Mouse (Mus musculus): ENCODE measurements around the gene Glrx2. TPM values are rescaled to one million over a fixed set of nuclear protein-coding genes. Genes with fewer than 3 reads are reported as not detected.

Gene Glrx2
- polyA plus RNA-seq, 1 experiment: 14.8 TPM

DNA sequence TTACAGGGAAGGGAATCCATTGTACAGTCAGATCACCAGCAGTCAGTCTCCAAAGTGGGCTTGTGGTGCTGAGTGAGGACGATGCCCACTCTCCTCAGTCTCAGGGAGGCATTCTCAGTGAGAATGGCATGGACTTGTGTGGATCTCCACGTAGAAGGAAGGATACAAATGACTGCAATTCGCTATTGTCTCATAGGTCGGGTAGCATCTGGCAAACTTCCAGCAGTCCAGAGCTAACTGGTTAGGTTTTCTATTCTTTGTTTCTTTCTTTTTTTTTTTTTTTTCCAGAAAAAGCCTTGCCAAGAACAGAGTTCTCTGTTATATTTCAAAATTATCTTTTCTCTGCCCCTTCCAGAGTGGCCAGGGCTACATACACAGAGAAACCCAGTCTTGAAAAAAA lies 9.1 kb upstream of the Glrx2 start:
- Histone ChIP-seq H3K4me1 (ENCODE audit: control insufficient read depth, insufficient read depth, insufficient read length, low read length) (no peaks in the 10 kb centered on the region), H3K36me3 (ENCODE audit: control insufficient read depth, insufficient read depth, low read length) (no peaks in the 10 kb centered on the region), H3K27ac (ENCODE audit: insufficient read depth, low read depth, low read length) (no peak overlapping the region), H3K27me3 (ENCODE audit: control insufficient read depth, insufficient read depth, low read length) (no peaks in the 10 kb centered on the region), H3K4me3 (ENCODE audit: low read depth, low read length) (no peak overlapping the region)
- no peak for TF ChIP-seq CTCF (IDR thresholded peaks at IDR 0.05; ENCODE audit: extremely low read depth, insufficient read length, insufficient replicate concordance, low read depth, low read length)
- no peak for TF ChIP-seq POLR2A (IDR thresholded peaks at IDR 0.05; ENCODE audit: low read depth, low read length)
- WGBS: 34% methylated on average over 4 of the region's 4 CpGs

DNA sequence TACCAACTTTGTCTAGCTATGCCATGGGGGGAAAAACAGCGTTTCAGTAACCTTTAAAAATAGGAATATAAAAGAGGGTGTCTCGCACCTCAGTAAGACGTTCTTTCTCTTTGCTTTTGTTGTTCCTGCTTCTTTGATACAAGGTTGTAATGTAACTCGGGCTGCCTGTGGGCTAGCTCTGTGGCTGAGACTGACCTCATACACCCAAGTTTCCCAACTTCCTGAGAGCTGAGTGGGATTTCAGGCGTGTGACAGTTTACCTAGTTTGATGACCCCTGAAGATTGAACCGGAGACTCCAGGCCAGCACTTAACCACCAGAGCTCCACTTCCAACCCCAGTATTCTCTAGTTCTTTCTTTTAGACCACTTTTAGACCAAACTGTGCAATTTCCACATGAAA lies 7.8 kb upstream of the Glrx2 start:
- 74% methylated on average over 6 of the region's 6 CpGs for WGBS
- Histone ChIP-seq H3K27me3 (ENCODE audit: control insufficient read depth, insufficient read depth, low read length) (no peaks in the 10 kb centered on the region), H3K4me1 (ENCODE audit: control insufficient read depth, insufficient read depth, insufficient read length, low read length) (no peaks in the 10 kb centered on the region), H3K36me3 (ENCODE audit: control insufficient read depth, insufficient read depth, low read length) (no peaks in the 10 kb centered on the region), H3K4me3 (ENCODE audit: low read depth, low read length) (no peak overlapping the region), H3K27ac (ENCODE audit: insufficient read depth, low read depth, low read length) (no peak overlapping the region)
- TF ChIP-seq CTCF (IDR thresholded peaks at IDR 0.05; ENCODE audit: extremely low read depth, insufficient read length, insufficient replicate concordance, low read depth, low read length) (no peak), POLR2A (IDR thresholded peaks at IDR 0.05; ENCODE audit: low read depth, low read length) (no peak)

DNA sequence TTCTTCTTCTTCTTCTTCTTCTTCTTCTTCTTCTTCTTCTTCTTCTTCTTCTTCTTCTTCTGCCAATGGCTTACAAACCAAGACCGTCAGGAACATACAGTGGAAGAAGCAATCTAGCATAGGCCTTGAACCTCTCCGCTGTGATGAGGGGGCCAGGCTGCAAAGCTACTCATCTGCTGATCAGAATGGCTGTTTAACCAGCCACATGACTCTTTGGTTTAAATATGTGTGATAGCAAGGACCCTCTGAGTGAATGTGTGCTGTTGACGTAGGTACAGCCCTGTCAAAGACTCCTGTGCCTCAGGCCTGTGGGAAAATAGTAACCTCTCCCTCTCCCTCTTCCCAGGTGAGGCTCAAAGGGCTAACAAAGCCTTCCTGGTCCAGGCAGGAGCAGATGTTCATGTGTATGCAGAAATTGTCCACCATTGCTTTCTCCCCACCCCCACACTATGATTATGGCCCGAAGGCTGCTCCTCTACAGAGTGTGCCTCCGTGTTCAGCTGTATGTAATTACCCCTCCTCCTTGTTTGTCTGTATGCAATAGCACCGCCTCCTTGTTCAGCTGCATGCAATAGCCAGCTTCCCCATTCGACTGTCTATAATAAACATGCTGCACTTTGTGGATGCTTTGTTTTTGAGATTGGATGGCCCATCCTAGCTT lies 6.0 kb upstream of the Glrx2 start:
- H3K4me3 ChIP-seq (ENCODE audit: low read depth, low read length): no peak overlapping the region
- 40% methylated on average over 7 of the region's 7 CpGs for WGBS

DNA sequence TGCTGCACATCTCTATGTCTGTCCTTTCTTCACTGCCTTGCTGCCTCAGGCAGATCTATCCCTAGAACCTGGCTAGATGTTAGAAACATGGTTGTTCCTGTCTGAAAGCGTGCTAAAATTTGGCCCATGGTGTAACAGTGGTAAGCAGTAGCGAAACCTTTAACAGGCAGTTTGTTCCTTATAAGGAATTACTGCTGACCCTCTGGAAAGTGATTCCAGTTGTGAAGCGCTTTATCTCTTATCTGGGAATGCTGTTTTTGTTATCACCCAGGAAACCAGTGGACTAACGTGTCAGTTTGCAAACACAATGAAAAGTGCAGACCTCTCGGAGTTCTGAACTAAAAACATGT lies 5.5 kb upstream of the Glrx2 start:
- H3K4me3 ChIP-seq (ENCODE audit: low read depth, low read length): no peak overlapping the region
- no peaks in the 10 kb centered on the region for H3K4me1 ChIP-seq (ENCODE audit: control insufficient read depth, insufficient read depth, insufficient read length, low read length)
- no peaks in the 10 kb centered on the region for H3K36me3 ChIP-seq (ENCODE audit: control insufficient read depth, insufficient read depth, low read length)
- 39% methylated on average over 5 of the region's 5 CpGs for WGBS
- H3K27ac ChIP-seq (ENCODE audit: insufficient read depth, low read depth, low read length): no peak overlapping the region
- H3K27me3 ChIP-seq (ENCODE audit: control insufficient read depth, insufficient read depth, low read length): no peaks in the 10 kb centered on the region
- no peak for TF ChIP-seq CTCF (IDR thresholded peaks at IDR 0.05; ENCODE audit: extremely low read depth, insufficient read length, insufficient replicate concordance, low read depth, low read length)
- no peak for TF ChIP-seq POLR2A (IDR thresholded peaks at IDR 0.05; ENCODE audit: low read depth, low read length)

More for the DNA sequence above, 6.0 kb upstream of the Glrx2 start:
- no peaks in the 10 kb centered on the region for H3K27me3 ChIP-seq (ENCODE audit: control insufficient read depth, insufficient read depth, low read length)
- no peak overlapping the region for H3K27ac ChIP-seq (ENCODE audit: insufficient read depth, low read depth, low read length)
- TF ChIP-seq CTCF (IDR thresholded peaks at IDR 0.05; ENCODE audit: extremely low read depth, insufficient read length, insufficient replicate concordance, low read depth, low read length) (no peak), POLR2A (IDR thresholded peaks at IDR 0.05; ENCODE audit: low read depth, low read length) (no peak)
- no peaks in the 10 kb centered on the region for H3K36me3 ChIP-seq (ENCODE audit: control insufficient read depth, insufficient read depth, low read length)
- no peaks in the 10 kb centered on the region for H3K4me1 ChIP-seq (ENCODE audit: control insufficient read depth, insufficient read depth, insufficient read length, low read length)

DNA sequence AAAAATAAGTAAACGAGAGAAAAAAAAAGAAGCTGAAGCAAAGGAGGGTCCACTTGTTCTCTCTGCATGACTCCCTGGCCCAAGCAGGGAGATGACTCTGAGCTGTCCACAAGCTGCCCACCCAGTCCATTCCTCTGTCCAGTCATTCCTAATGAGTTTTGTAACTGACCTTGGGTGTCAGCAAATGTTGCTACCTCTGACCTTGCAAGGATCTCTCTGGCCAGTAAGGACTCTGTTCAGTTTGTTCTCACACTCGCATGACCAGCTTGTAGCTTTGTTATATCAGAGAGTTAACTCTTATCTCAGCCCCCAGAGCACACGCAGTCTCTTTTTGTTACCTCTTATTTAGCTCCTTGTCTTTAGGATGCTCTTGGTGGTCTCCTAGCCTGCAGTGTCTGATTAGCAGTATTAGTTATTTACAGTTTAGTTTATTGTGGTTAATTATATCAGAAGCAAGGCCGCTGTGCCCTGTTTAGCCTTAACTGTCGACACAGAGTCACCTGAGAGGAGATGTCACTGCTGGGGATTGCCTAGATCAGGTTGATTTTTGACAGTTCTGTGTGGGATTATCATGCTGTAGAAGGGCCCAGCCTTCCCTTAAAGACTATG lies 8.4 kb downstream of the Glrx2 start:
- WGBS: 79% methylated on average over 5 of the region's 5 CpGs
- no peak overlapping the region for H3K4me3 ChIP-seq (ENCODE audit: low read depth, low read length)
- no peaks in the 10 kb centered on the region for H3K4me1 ChIP-seq (ENCODE audit: control insufficient read depth, insufficient read depth, insufficient read length, low read length)

DNA sequence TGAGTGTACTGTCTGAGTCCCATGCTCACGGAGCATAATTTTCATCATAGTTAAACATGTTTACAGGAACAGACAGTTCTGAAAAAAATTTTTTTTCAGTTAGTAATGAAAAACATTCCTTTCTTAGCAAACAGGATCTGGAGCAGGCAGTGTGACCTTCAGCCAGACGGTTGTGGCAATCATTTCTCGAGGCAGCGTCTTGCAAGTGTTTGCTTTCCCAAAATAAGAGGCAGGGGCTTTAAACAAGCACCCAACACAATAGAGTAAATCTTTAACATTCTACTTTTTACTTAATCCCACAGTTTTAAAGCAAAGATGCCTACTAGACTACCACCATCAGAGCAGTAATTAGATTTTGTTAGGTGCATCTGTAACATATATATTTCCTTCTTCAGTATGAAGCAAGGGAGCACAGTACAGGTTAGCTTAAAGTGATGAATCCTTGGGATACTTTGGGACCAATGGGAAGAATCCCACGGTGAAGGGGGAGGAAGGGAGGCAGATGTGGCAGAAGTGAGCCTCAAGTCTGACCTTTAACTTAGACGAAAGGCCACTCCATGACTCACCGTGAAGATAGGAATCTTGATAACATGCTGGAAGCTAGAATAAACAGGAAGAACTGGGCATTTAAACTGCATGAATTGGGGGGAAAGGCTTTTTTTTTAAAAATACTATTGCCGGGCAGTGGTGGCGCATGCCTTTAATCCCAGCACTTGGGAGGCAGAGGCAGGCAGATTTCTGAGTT lies 11.7 kb downstream of the Glrx2 start:
- TF ChIP-seq CTCF (IDR thresholded peaks at IDR 0.05; ENCODE audit: extremely low read depth, insufficient read length, insufficient replicate concordance, low read depth, low read length): no peak
- TF ChIP-seq POLR2A (IDR thresholded peaks at IDR 0.05; ENCODE audit: low read depth, low read length): no peak
- no peaks in the 10 kb centered on the region for H3K27me3 ChIP-seq (ENCODE audit: control insufficient read depth, insufficient read depth, low read length)
- no peaks in the 10 kb centered on the region for H3K4me1 ChIP-seq (ENCODE audit: control insufficient read depth, insufficient read depth, insufficient read length, low read length)
- no peaks in the 10 kb centered on the region for H3K36me3 ChIP-seq (ENCODE audit: control insufficient read depth, insufficient read depth, low read length)
- WGBS: 31% methylated on average over 9 of the region's 9 CpGs
- no peak overlapping the region for H3K4me3 ChIP-seq (ENCODE audit: low read depth, low read length)
- H3K27ac ChIP-seq (ENCODE audit: insufficient read depth, low read depth, low read length): no peak overlapping the region

More for the DNA sequence above, 8.4 kb downstream of the Glrx2 start:
- no peaks in the 10 kb centered on the region for H3K36me3 ChIP-seq (ENCODE audit: control insufficient read depth, insufficient read depth, low read length)
- no peaks in the 10 kb centered on the region for H3K27me3 ChIP-seq (ENCODE audit: control insufficient read depth, insufficient read depth, low read length)
- H3K27ac ChIP-seq (ENCODE audit: insufficient read depth, low read depth, low read length): no peak overlapping the region
- TF ChIP-seq POLR2A (IDR thresholded peaks at IDR 0.05; ENCODE audit: low read depth, low read length) (no peak), CTCF (IDR thresholded peaks at IDR 0.05; ENCODE audit: extremely low read depth, insufficient read length, insufficient replicate concordance, low read depth, low read length) (no peak)

DNA sequence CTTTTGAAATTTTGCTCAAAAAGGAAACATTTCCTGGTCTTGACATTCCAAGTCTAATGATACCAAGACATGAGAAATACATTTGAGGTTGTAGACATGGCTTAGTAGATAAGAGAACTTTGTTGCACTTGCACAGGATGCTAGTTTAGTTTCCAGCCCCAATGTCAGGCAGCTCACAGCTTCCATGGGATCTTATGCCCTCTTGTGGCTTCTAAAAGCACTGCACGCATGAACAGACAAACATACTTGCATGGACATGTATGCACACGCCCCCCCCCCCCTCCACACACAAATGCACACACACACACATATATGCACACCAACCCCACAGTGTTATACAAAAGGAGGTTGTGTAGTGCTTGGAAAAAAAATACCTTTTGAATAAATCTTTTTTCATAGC lies 14.8 kb downstream of the Glrx2 start:
- Histone ChIP-seq H3K4me3 (ENCODE audit: low read depth, low read length) (no peak overlapping the region), H3K4me1 (ENCODE audit: control insufficient read depth, insufficient read depth, insufficient read length, low read length) (no peaks in the 10 kb centered on the region), H3K27me3 (ENCODE audit: control insufficient read depth, insufficient read depth, low read length) (no peaks in the 10 kb centered on the region), H3K36me3 (ENCODE audit: control insufficient read depth, insufficient read depth, low read length) (no peaks in the 10 kb centered on the region), H3K27ac (ENCODE audit: insufficient read depth, low read depth, low read length) (no peak overlapping the region)
- WGBS: 66% methylated on average over 2 of the region's 2 CpGs
- TF ChIP-seq POLR2A (IDR thresholded peaks at IDR 0.05; ENCODE audit: low read depth, low read length): no peak
- peak; percentile 5; the same call in 1 of the 2 replicates for TF ChIP-seq CTCF (IDR thresholded peaks at IDR 0.05; ENCODE audit: extremely low read depth, insufficient read length, insufficient replicate concordance, low read depth, low read length)

All from small intestine, adult 2 months (tissue).